Mouse (Mus musculus) bone marrow, adult 2 months (tissue): ENCODE data around the gene Tbc1d8b.

Experiments
- CTCF ChIP-seq: fragments of 200-500 bp; IDR thresholded peaks from 2 replicates; pipeline ENCODE4 v1.5.1; 2011; ENCODE audit warnings: low read length, control low read depth; ENCODE audit not compliant: control insufficient read depth, insufficient read depth
- POLR2A ChIP-seq: fragments of 200-500 bp; IDR thresholded peaks from 2 replicates; pipeline ENCODE4 v1.6.1; 2011; ENCODE audit warnings: low read depth, mild to moderate bottlenecking, control low read depth, low read length, borderline replicate concordance; ENCODE audit not compliant: control insufficient read depth

DNA sequence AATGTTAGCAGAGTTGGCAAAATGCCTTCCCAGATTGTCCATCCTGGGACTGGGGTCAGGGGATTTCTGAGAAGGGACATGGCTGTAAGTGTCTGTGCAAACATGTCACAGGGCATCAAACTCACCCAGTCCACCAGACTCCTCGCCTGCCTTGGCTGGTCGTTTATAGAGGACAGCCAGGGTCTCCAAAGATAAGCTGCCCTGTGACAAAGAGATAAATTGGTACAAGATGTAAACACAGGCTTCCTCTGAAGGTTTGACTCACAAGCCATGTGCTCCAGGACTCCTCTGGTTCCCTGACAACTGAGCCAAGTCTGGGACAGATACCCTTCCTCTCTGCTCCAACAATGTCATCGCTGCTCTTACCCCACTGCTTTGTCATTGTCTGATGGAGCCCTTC, 96.2 kb downstream of the Tbc1d8b start:
- TF ChIP-seq POLR2A (no peak), CTCF (no peak)
